Mouse (Mus musculus) erythroblast, embryonic 14.5 days (primary cell): ENCODE measurements around the gene Skil.

ENCODE experiments used
- GATA1 ChIP-seq: IDR thresholded peaks from 2 replicates; pipeline ENCODE4 v1.6.1; 2012; ENCODE audit warnings: low read length, inconsistent platforms, mixed read lengths
- TAL1 ChIP-seq: IDR thresholded peaks from 3 replicates; pipeline ENCODE4 v1.6.1; 2012; ENCODE audit warnings: low read length, inconsistent platforms, mixed read lengths

DNA sequence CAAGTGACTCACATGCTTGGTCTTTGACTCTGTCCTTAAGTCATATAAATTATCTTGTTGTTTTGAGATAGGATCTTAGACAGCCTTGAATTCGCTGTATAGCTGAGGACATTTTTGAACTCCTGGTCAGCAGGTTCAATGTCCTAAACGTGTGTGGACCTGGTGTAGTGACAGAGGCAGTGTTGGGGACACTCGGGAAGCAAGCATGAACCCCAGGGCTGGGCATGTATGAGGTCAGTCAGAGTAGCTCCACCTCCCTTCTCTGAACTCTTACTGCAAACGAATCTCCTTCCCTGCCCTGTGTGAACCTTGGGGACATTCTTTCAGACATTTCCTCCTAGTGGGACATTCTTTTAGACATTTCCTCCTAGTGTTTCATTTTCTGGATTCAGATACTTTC is 34.9 kb downstream of the Skil start:
- TF ChIP-seq TAL1 (no peak), GATA1 (no peak)
